Mouse (Mus musculus) layer of hippocampus, postnatal 10 days (tissue): ENCODE data around the gene Setd7. TPM values are rescaled to one million over a fixed set of nuclear protein-coding genes. Genes with fewer than 3 reads are reported as not detected.

Experiments
- DNase-seq, 2 experiments: peaks; one replicate each; pipeline ENCODE4 v3.0.0; 2021; ENCODE audit warnings: low spot score in 2 of 2
- total RNA-seq, 2 experiments: library from RNA; stranded (reverse); gene quantifications; 2 replicates each; pipeline ENCODE4 v1.2.3; 2021

The Setd7 gene
- total RNA-seq, 2 experiments from 2014 or later: 56.2 to 62.3 TPM

GRCm38 (mm10) chr3:51475706-51476105 is 85.0 kb downstream of the Setd7 start:
- DNase-seq: no peak

GRCm38 (mm10) chr3:51468530-51468929 is 92.1 kb downstream of the Setd7 start:
- no peak for DNase-seq

Other genes with a start within 250 kb of the Setd7 start
- gene Elf2, start 220.2 kb downstream of the Setd7 start, total RNA-seq: 10 to 100 TPM; 37.4 to 40.1 TPM
- not detected for gene Mgarp, start 164.1 kb downstream of the Setd7 start, total RNA-seq
- gene Ndufc1, start 151.9 kb downstream of the Setd7 start, total RNA-seq: 100 to 1,000 TPM; 313 to 318 TPM
- gene Naa15, start 145.7 kb downstream of the Setd7 start, total RNA-seq: 10 to 100 TPM; 47.1 to 49.9 TPM
- gene Rab33b, start 77.0 kb downstream of the Setd7 start, total RNA-seq: 10 to 100 TPM; 26.3 to 30.0 TPM
- gene Mgst2, start 99.5 kb upstream of the Setd7 start, total RNA-seq: under 1 TPM; 0.60 to 0.87 TPM